Mouse (Mus musculus): ENCODE results near the gene Rbm17.

GRCm38 (mm10) chr2:11544342-11544741 lies 59.6 kb downstream of the Rbm17 start:
- TF ChIP-seq CTCF (conservative IDR thresholded peaks at IDR 0.05 in 1 of 2, IDR thresholded peaks at IDR 0.05 in 1 of 2; ENCODE audit: low read depth in 2 of 2, low read length in 2 of 2): no peak
- no peak for TF ChIP-seq USF1 (IDR thresholded peaks at IDR 0.05; ENCODE audit: low read depth, low read length)
- TF ChIP-seq MXI1 (IDR thresholded peaks at IDR 0.05; ENCODE audit: low read depth, low read length): no peak
- no peak for TF ChIP-seq KAT2A (IDR thresholded peaks at IDR 0.05; ENCODE audit: insufficient replicate concordance, low read length)
- TF ChIP-seq POLR2A (IDR thresholded peaks at IDR 0.05; ENCODE audit: low read depth, low read length): no peak
- no peak for TF ChIP-seq ZNF384 (IDR thresholded peaks at IDR 0.05; ENCODE audit: low read depth, low read length)
- no peak for TF ChIP-seq MAFK (IDR thresholded peaks at IDR 0.05; ENCODE audit: insufficient replicate concordance, low read length)
- TF ChIP-seq EP300 (IDR thresholded peaks at IDR 0.05; ENCODE audit: low read length): no peak
- TF ChIP-seq ELF1 (IDR thresholded peaks at IDR 0.05; ENCODE audit: low read depth, low read length): no peak
- TF ChIP-seq MEF2A (IDR thresholded peaks at IDR 0.05; ENCODE audit: borderline replicate concordance, low read depth, low read length): no peak
- no peak for TF ChIP-seq SMC3 (IDR thresholded peaks at IDR 0.05; ENCODE audit: low read depth, low read length)

All from CH12.LX (cell line).